Mouse (Mus musculus) adrenal gland, postnatal 36 days (tissue): ENCODE results near the gene Bean1. TPM values are rescaled to one million over a fixed set of nuclear protein-coding genes. Genes with fewer than 3 reads are reported as not detected.

Experiments used
- DNase-seq, 2 experiments: peaks; one replicate each; pipeline ENCODE4 v3.0.0; 2021; ENCODE audit warnings: mixed read lengths in 1 of 2
- total RNA-seq, 2 experiments: library from RNA; stranded (reverse); gene quantifications; 2 replicates each; pipeline ENCODE4 v1.2.3; 2021

Bean1 gene
- total RNA-seq, 2 experiments from 2014 or later, result 5.3 to 20.8 TPM

DNA sequence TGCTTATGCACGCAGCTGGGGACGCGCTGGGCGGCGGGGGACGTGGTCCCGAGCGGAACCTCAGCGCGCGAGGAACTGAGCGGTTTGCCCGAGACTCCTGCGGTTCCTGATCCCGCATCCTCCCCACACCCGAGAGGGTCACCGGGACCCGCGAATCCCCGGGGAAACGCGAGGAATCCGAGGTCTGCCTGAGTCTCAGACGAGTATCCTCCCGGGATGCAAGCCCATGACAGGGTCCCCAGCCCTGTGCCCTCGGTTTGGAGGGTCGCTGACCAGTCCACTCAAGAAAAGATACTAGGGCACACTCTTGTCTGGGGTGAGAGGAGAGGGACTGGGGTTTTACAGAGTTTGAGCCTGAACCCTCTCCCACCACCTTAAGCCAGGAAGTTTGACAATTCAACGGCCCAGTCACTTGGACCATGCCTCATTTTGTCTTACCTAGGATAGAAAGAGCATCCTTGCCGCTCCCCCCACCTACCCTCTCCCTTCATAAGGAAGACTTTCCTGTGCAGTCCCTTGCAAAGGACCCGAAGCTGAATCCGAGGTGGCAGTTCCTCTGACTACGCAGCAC is 893 bp downstream of the Bean1 start:
- DNase-seq, result peak in 1 of 2 experiments; percentile 11

DNA sequence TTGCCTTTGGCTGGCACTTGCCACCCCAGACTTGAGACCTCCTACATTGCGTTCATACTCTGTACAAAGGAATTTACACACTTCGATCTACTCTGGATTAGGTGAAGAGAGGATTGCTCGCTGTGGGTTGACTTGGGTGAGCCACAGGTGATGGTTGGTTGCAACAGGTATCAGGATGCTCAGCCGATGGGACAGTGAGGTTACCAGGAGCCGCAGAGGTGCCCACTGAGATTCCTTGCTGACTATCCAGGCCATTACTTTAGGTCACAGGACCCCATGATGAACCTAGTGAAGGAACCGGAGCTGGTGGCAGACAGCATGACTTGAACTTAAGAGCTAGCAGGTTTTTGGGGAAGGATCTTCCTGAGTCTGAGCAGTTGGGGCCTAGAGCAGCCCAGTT is 2.2 kb downstream of the Bean1 start:
- no peak for DNase-seq

DNA sequence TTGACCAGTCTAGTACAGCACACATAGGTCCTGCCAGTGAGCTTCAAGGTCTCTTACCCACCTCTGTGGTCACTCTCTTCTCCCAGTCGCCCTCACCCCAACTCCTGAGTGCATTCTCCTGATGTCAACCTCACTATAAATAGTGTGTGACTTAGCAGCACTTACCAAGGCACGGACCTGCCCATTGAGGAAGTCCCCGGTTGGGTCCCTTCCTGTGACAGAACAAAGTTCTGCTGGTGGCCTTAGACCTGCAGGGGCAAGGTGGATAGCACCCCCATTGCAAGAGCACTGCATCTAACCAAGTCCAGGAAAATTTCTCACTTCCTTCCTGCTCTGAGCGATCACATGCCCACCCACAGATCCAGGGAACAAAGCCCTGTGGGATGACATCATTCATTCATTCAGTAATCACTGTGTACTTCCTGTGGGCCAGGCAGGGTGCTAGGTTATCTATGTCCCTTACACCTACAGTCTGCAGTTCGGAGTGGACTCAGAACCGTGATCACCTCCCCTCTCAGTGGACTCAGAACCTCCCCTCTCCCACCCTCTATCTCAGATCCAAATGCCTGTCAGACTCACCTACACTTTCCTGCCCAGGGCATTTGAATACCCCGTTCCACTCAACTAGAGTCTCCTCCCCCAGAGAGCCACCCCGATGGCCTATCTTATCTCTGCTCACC is 5.7 kb downstream of the Bean1 start:
- DNase-seq, result peak in 1 of 2 experiments; percentile 20

DNA sequence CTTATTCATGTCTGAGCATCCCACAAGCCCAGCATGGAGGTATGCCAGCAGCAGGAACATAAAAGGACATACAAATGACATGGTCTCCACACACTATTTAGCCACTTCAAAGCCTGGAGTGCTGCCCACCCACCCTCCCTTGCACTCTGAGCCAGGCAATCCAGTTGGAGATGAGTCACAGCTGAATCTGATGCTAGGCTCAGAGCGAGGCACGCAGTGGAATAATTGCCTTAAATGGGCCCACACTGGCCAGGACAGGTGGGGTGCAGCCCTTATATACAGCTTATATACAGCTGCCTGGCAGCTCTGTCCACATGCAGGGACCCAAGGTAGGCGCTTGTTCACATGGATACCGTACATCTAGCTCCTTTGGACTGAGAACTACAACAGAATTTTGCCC is 6.8 kb downstream of the Bean1 start:
- peak in 1 of 2 experiments; percentile 24 for DNase-seq

DNA sequence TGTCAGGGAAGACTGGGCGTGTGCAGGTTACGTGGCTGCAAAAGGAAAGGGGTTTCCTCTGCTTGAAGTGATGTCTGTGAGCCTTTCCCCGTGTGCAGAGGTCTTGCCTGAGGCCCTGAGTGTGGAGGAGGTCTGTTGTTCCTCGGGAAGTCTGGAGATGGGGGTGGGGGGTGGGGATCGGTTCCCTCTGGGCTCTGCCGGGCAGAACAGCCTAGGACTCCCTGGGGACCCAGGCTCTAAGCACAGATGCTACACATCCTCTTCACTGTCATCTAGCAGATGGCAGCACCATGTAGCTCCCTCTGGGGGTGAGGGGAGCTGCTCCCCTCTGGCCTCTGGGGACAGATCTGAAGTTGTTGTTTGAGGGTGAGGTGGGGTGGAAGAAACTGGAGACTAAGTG is 14.7 kb downstream of the Bean1 start:
- DNase-seq, result no peak

DNA sequence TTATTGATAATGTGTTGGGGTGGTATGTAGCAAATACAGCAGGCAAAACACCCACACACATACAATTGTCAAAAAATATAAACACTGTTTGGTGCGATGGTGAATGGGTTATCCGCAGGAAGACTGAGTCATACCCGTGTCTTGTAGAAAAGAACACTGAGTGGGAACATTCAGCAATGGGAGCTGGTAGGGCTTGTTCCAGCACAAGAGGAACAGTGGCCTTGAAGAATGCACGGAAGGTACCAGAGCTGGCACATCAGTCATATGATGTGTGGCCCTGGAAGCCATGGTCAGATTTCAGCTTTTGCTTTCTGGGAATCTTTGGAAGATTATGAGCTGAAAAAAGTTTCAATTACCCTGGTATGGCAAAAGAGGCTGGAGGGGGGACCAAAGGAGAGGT is 16.6 kb downstream of the Bean1 start:
- peak in 1 of 2 experiments; percentile 32 for DNase-seq

DNA sequence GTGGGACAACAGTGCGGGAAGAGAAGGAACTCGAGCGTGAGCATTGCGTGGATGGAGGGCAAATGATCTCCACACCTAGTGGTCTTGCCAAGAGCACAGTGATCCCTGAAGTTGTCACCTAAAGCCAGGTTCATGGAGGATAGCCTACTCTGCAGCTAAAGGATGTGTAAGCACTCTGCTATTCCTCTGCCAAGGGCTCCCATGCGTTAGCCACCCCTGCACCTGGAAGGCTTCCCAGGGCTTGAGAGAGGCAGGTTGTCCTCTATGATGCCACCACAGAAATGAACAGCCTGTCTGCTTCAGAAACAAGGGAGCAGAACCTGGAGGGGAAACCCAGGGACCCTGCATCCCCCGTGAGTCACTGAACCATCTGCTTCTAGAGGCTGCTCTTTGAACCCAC is 17.4 kb downstream of the Bean1 start:
- DNase-seq, result no peak

DNA sequence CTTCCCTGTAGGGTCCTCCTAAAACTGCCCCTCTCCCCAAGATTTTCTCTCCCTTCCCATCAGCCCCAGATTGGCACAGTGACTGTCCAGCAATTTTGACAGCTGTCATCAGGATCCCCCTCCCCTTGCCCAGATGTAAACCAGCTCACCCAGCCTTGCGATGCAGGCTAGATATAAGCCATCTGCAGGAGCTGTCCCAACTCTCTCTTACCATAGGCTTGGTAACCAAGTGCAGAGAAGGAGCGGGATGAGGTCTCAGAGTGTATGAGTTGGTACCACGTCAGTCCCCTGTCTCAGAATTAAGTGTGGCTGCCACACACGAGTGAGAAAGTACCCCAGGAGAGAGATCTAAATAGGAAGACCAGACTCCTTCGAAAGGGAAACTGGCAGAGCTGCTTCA is 18.2 kb downstream of the Bean1 start:
- DNase-seq, result no peak

DNA sequence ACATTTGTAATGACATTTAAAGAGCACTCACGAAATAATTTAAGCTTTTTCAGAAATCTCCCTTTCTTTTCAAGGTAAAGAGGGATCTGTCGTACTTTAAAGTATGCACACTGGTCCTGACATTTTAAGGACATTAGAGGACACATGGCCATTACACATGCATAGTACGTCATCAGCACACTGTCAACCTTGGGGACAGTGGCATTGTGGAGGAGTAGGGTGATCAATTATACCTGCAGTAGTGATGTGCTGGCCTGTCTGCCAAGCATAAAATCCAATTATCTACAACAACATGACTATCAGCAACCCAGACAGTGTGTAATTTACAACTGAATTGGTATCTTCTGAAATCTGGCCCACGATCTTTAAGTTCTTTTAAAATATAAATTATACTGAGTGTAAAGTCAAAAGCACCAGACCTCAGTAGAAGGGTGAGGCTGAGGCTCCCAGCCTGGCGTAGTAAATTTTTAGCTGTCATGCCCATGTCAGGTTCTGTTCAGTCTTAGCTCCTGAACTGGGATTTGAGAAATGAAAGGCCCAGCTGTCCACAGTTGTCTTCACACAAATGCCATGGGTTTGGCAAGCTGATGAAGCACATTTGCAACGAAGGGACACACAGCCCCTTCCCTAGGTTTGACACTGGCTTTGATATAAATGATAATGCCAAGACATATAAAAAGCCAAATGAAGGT is 20.7 kb downstream of the Bean1 start:
- DNase-seq, result peak; percentile 25 to 52

DNA sequence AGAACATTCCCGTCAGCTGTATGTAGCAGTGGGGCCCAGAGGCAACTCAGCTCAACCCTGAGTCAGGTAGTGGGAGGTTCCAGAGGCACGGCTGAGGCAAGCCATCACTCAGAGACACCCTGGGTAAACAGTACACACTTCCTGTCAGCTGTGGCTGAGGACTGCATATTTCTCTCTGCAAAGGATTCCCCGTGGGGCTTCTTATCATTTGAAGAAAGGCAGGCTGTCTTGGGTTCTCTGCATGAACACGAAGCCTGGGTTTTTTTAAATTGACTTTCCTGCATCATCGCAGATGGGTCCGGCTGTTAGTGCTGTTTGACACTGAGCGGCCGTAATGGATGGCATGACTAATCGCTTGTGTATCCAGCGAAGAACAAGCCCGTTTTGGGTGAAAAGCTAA is 21.3 kb downstream of the Bean1 start:
- DNase-seq, result peak; percentile 59 to 64

DNA sequence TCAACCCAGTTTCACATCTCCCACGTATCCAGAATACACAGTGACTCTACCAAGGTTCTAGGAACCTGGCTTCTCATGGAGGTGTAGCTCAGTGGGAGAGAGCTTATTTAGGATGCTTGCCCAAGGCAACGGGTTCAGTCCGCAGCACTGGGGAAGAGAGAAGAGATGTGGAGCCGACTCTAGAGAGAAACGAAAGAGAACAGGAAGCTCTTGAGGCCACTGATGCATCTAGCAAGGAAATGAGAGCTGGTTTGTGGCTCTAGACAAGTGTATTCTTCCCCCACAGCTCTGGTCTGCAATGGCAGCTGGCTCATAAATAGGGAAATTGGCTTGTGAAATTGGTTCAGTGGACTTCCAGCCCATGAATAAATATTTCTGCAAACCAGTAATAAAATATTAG is 29.6 kb downstream of the Bean1 start:
- no peak for DNase-seq

DNA sequence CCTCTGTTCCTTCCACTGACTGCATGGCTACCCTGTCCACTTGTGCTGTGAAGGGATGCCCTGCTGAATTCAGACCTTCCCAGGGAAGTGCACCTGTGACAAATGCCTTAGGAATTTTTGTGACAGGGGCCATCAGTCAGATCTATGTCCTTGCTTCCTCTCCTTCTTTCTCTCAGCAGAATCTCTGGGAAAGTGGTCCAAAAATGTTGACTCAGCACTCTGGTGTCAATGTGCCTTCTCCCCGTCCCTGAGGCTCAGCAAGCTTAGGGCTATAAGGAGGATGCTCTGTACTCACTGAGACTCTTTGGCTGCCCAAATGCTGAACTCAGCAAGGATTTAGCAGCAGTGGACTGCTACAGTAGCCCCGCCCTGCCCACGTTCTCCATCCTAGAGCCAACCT is 31.4 kb downstream of the Bean1 start:
- DNase-seq, result no peak

DNA sequence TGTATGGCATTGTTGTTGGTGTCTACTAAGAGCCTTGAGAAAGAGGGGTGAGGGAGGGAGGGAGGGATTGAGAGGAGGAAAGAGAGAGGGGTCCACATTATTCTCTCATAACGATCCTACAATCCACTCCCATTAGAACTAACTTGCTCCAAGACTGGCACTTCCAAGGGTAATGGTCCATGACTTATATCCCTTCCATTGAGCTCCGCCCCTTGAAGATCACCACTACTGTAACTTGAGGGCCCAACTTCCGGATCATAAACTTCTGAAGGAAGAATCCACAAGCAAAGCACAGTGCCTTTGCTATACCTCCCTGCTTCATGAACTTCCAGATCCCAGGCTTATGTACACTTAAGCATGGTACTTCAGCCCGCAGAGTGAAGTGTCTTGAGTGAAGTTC is 32.1 kb downstream of the Bean1 start:
- DNase-seq, result no peak

DNA sequence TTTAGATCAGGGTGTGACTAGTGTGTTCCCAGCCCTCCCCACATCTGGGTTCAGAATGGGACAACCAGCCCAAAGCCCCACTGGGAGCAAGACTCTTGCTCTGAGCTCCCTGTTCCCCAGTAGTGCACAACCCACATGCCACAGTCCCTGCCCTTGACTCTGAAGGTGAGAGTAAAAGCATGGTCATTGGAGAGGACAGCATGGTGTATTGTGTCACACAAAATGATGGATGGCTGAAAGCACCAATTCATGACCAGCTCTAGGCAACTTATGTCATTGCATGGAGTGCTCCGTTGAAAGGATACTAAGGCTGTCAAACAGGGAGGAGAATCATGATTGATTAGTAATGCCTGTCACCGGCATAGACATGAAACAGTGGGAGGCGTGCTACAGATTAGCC is 35.0 kb downstream of the Bean1 start:
- no peak for DNase-seq

DNA sequence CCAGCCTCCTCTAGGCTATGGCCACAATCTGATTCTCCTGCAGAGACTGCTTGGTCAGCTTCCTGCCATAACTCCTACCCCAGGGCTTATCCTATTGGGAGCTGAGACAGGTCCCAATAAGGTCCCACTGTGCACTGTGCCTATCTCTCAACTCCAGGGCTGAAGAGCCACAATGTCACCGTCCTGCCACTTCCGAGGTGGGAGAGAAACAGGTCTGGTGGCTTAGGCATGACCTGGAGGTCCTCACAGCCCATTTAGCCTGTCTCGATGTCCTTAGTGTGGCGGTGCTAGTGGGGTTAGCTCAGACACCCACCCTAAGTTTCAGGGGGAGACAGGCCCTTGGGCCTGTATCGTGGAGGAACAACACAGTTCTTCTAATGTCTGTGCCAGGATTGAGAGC is 47.4 kb downstream of the Bean1 start:
- no peak for DNase-seq

DNA sequence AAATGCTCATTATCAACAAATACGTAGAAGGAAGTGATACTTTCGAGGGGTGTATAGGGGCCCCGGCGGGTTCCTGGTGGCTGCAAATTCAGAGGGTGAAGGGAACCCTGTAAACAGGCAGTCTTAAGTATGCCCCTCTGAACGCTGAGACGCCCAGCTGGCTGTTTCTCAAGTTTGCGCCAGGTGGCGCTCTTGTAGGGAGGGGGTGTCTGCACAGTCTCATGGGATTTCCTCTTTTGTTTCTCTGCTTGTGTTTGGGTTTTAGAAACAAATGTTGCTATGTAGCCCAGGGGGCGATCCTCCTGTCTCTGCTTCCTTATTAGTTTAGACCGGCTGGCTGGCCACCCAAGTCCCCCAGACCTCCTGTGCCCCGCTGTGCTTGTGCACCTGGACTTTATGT is 48.8 kb downstream of the Bean1 start:
- DNase-seq, result peak; percentile 64 to 69

DNA sequence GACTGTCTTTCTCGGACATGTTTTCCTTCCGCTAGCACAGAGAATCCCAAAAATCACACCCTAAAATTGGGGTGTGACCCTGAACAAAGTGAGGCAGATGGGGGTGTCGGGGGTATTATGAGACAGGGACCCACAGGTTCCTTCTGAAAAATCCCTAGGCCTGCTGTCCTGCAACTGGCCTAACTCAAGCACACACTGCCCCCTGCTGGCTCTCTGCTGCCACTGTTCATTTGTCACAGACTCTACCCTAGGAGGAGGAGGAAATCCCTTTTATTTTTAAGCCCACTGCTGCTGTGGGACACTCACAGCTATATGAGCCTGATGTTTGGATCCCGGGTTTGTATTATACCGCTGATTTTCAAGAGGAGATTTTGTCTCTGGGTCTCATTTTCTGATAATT is 49.6 kb downstream of the Bean1 start:
- DNase-seq, result peak; percentile 80 to 88

DNA sequence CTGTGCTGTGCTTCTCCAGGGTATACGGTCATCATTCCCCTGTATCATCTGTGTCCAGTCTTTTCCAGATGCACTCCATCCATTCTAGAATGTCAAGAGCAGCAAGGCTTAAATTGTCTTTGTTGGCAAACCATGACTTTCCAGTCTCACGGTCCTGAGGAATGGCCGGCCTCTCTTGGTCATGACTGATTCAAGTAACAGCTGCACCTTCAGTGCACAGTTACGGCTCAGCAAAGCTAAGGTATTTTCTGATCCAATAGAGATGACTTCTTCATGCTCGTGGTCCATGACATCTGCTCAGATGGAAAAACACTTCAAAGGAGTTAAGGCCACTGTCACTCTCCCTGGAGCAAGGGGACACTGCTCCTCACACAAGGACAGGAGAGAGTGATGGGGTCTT is 56.8 kb downstream of the Bean1 start:
- DNase-seq, result no peak

DNA sequence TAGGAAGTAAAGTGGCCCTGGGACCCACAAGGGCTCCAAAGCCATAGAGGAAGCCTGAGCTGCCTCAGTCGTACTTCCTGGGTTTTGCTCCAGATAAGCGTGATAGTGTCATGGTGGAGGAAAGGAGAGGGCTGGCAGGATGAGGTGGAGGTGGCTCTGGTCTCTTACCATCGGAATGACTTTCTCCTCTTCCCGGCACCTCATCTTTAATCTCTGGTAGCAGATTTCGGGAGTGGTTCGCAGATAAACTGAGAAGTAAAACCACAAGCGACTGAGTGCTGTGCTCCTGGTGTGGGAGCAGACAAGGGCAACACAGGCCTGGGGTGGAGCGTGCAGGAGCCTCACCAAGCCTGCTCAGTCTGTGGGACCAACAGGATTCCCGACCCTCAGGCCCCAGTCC is 60.1 kb downstream of the Bean1 start:
- DNase-seq, result no peak

DNA sequence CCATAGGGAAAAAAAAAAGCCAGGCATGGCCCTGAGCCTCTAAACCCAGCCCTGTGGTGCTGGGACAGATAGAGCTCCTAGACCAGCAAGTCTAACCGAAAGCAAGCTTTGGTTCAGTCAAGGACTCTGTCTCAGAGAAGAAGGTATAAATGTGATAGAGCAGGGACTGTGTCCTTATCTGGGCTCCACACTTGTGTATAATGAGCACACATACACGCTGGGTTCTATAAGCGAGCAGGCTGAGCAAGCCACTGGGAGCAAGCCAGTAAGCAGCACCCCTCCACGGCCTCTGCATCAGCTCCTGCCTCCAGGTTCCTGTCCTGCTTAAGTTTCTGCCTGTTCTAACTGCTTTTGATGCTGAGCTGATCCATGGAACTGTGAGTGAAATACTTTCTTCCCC is 61.8 kb downstream of the Bean1 start:
- no peak for DNase-seq

DNA sequence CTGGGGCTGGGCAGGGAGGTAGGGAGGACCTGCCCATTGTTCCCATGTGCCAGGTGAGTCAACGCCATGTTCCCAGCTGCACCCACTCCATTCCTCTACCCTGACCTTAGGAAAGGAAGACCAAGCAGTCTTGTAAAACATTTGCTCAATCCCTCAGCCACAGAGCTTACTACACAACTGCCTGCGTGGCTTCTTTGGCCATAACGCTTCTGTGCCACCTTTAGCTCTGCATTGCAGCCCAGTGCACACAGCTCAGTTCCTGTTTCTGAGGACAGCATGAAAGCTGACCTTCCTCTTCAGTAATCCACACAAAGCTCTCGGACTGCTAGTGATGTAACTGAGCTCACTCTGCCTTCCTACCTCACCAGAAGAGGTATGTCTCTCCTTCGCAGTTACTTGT is 62.7 kb downstream of the Bean1 start:
- no peak for DNase-seq

DNA sequence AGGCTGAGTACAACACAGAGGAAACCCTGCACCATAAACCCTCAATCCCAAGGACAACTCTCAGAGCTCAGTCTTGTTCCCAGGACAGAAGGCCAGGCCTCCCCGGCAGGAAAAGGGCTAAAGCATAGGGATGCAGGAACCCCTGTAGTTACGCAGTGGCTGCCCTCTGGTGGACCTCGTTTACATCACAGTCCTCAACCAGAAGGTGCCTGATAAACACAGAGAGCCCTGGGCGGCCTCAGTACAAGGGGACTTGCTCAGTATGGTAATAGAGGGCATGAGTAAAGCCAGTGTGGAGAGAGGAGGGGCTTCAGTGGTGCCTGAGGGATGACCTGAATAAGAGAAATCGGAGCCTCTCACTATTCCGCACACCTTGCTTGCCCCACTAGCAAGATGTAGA is 64.3 kb downstream of the Bean1 start:
- peak in 1 of 2 experiments; percentile 38 for DNase-seq

DNA sequence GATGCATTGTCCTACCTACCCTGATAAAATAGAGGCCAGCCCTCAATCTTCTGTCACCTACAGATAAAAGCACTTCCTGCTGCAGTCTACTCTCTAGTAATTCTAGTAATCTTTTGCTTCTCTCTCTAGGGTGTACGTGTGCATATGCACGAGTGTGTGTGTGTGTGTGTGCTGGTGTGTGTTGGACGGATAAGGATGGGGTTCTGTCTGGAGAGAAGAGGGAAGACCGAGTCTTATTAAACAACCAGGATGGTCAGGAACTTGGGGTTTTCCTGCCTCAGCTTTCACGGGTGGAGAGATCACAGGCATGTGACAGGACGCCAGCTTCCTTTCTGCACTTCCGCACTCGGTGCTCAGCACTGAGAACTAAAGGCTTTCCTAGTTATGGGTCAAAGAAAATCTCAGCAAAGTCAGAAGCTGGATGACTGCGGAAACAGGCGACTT is 69.2 kb downstream of the Bean1 start:
- no peak for DNase-seq
